Mouse (Mus musculus) neural tube, embryonic 13.5 days (tissue): ENCODE data around the gene Babam2. TPM values are rescaled to one million over a fixed set of nuclear protein-coding genes. Genes with fewer than 3 reads are reported as not detected.

Experiments
- ATAC-seq: fragments of 200-750 bp; cut with Nextera tagmentation; 2 replicates; pipeline ENCODE4 v1.8.0; 2017; ENCODE audit warnings: low read depth, mild to moderate bottlenecking, moderate TSS enrichment, moderate library complexity
- H3K27ac ChIP-seq: fragments of 300-500 bp; sonication (generic); replicated peaks from 2 replicates; pipeline ENCODE4 v1.5.1; 2015; ENCODE audit warnings: moderate library complexity, mild to moderate bottlenecking, inconsistent platforms
- H3K27me3 ChIP-seq: fragments of 300-500 bp; sonication (generic); 2 replicates; pipeline ENCODE4 v1.6.1; 2015; ENCODE audit warnings: mild to moderate bottlenecking, inconsistent platforms
- H3K36me3 ChIP-seq: fragments of 300-500 bp; sonication (generic); 2 replicates; pipeline ENCODE4 v1.6.1; 2015; ENCODE audit warnings: mild to moderate bottlenecking, inconsistent platforms
- H3K4me1 ChIP-seq: fragments of 300-500 bp; sonication (generic); replicated peaks from 2 replicates; pipeline ENCODE4 v1.6.1; 2015; ENCODE audit warnings: inconsistent platforms
- H3K4me2 ChIP-seq: fragments of 300-500 bp; sonication (generic); 2 replicates; pipeline ENCODE4 v1.6.1; 2015; ENCODE audit warnings: inconsistent platforms, mild to moderate bottlenecking, moderate library complexity
- H3K4me3 ChIP-seq: fragments of 300-500 bp; sonication (generic); 2 replicates; pipeline ENCODE4 v1.5.1; 2015; ENCODE audit warnings: mild to moderate bottlenecking, inconsistent platforms
- H3K9ac ChIP-seq: fragments of 300-500 bp; sonication (generic); 2 replicates; pipeline ENCODE4 v1.6.1; 2015; ENCODE audit warnings: moderate library complexity, mild to moderate bottlenecking, inconsistent platforms
- H3K9me3 ChIP-seq: fragments of 300-500 bp; sonication (generic); 2 replicates; pipeline ENCODE4 v1.6.1; 2016; ENCODE audit warnings: inconsistent platforms
- WGBS: fragments of 180-500 bp; shearing (Covaris S2); methylation state at CpG from one replicate; pipeline ENCODE4 v1.1.7; 2015; 5-methylcytosine and 5-hydroxymethylcytosine counted together
- microRNA-seq: library from miRNA; unstranded; fragments of <30 nt; microRNA quantifications from one replicate; pipeline ENCODE4, GENCODE M21; 2016
- polyA plus RNA-seq: library from polyadenylated mRNA; unstranded; fragments of >200 nt; fragmentation: Nextera tagmentation; extraction: Ambion mirVana; gene quantifications from 2 replicates; pipeline ENCODE4 v1.2.1, GENCODE M21; 2015

Gene Babam2
- polyA plus RNA-seq, 1 experiment from 2014 or later: 54.4 TPM

DNA sequence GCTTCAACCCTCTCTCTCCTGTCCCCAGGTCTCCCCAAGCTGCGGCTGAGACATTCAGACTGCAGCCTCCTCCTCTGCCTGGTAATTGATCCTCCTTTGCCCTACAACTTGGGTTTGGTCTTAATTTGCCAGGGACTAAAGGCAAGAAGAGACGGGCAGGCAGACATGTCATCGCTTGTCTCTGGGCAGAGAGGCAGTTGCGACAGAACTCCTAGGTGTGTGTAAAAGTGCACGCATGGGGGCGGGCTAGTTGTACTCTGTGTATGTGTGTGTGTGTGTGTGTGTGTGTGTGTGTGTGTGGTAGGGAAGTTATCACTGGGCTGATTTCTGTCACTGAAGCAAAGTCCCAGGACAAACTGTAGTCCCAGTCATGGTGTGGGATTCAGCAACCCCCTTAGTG is 424.5 kb downstream of the Babam2 start:
- Histone ChIP-seq H3K9me3 (no peaks in the 10 kb centered on the region), H3K27me3 (no peaks in the 10 kb centered on the region), H3K27ac (no peak overlapping the region), H3K36me3 (no peaks in the 10 kb centered on the region), H3K4me2 (no peak overlapping the region), H3K4me3 (no peak overlapping the region), H3K9ac (no peak overlapping the region), H3K4me1 (no peaks in the 10 kb centered on the region; the same call in 1 of the 2 replicates)
- ATAC-seq: no peak
- 92% methylated on average over 6 of the region's 6 CpGs for WGBS

DNA sequence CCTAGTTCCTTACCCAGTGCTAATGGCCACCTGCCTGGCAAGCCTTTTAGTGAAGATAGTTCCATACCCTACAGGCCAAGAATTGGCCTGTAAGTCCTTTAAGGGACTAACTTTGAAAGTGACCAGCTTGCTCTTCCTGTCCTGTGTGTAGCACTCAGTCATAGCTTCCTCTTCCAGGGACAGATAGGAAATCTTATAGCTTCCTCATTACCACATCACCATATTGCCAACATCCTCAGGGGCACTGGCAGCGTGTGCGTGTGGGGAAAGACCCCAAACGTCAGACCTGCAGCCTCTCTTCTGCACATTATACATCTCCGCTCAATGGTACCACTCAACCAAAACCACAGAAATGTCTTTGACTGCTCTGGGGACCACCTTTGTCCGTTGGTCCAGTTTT is 424.9 kb downstream of the Babam2 start:
- no peaks in the 10 kb centered on the region for H3K36me3 ChIP-seq
- H3K4me3 ChIP-seq: no peak overlapping the region
- H3K27ac ChIP-seq: no peak overlapping the region
- no peak overlapping the region for H3K9ac ChIP-seq
- H3K27me3 ChIP-seq: no peaks in the 10 kb centered on the region
- no peaks in the 10 kb centered on the region; the same call in 1 of the 2 replicates for H3K4me1 ChIP-seq
- ATAC-seq: no peak
- no peak overlapping the region for H3K4me2 ChIP-seq
- H3K9me3 ChIP-seq: no peaks in the 10 kb centered on the region
- 88% methylated on average over 5 of the region's 5 CpGs for WGBS

DNA sequence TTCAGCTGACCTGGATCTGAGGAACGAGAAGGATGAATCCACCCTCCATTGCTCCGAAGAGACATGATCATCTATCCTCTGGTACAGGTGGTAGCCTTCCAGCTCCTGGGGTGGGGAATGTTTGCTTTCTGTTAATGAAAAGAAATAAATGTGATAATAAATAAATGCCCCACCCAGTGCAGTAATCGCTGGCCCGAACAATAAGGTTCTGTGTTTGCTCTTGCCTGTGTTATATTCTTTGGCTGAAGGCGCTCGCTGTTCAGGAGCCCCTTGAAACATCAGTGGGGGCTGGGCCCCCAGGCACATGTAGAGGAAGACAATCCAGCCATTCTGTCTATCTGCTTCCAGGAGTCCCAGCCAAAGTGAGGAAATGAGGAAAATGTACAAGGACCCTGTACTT is 427.5 kb downstream of the Babam2 start:
- Histone ChIP-seq H3K27me3 (0 out of 2 replicates have a peak, but pooled peaks cover 4% of the 10 kb centered on the region), H3K27ac (no peak overlapping the region), H3K9ac (no peak overlapping the region), H3K36me3 (no peaks in the 10 kb centered on the region), H3K4me3 (no peak overlapping the region), H3K4me2 (no peak overlapping the region), H3K9me3 (no peaks in the 10 kb centered on the region), H3K4me1 (no peaks in the 10 kb centered on the region; the same call in 1 of the 2 replicates)
- 78% methylated on average over 6 of the region's 6 CpGs for WGBS
- no peak for ATAC-seq

DNA sequence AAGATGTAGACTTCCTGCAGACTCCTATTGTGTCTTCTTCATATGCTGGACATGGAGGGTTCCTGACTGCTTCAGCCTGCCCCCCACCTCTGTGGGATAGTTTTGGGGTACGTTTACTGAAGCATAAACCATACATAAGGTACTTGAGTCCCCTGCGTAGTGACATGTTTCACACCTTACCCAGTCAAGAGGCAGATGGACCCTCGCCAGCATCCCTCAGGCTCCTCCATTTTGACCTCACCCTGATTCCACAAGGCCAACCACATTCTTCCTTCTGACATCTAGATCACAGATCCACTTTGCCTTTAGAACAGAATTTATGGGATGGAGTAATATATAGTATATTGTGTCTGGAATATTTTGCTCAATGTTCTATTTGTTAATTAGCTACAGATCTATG is 429.7 kb downstream of the Babam2 start:
- ATAC-seq: no peak

DNA sequence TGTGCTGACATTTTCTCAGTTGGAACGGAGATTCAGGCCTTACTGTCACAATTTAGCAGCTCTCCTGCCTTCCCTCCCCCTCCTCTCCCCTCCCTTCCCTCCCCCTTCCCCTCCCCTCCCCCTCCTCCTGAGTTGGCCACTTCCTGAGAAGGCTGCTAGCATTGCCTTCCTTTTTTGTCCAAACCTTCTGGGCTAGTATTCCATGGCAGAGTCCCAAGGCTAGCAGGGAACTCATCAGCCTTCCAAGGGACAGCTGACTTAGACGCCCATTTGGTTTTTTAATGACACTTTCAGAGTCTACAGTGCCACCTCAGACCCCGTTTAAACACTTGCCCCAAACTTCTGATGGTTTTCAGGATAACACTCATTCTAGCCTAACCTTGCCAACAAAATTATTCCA is 430.4 kb downstream of the Babam2 start:
- Histone ChIP-seq H3K4me2 (no peak overlapping the region), H3K27ac (no peak overlapping the region), H3K27me3 (peaks cover 31% of the 10 kb centered on the region), H3K36me3 (no peaks in the 10 kb centered on the region), H3K4me1 (0 out of 2 replicates have a peak, but pooled peaks cover 8% of the 10 kb centered on the region), H3K9ac (no peak overlapping the region), H3K4me3 (no peak overlapping the region), H3K9me3 (no peaks in the 10 kb centered on the region)
- 59% methylated on average over 3 of the region's 3 CpGs for WGBS
- no peak for ATAC-seq

More for the DNA sequence above, 429.7 kb downstream of the Babam2 start:
- 66% methylated on average over 3 of the region's 3 CpGs for WGBS
- no peak overlapping the region for H3K9ac ChIP-seq
- peaks cover 24% of the 10 kb centered on the region for H3K27me3 ChIP-seq
- no peak overlapping the region for H3K4me3 ChIP-seq
- H3K4me2 ChIP-seq: no peak overlapping the region
- 0 out of 2 replicates have a peak, but pooled peaks cover 1% of the 10 kb centered on the region for H3K4me1 ChIP-seq
- H3K9me3 ChIP-seq: no peaks in the 10 kb centered on the region
- no peak overlapping the region for H3K27ac ChIP-seq
- no peaks in the 10 kb centered on the region for H3K36me3 ChIP-seq

DNA sequence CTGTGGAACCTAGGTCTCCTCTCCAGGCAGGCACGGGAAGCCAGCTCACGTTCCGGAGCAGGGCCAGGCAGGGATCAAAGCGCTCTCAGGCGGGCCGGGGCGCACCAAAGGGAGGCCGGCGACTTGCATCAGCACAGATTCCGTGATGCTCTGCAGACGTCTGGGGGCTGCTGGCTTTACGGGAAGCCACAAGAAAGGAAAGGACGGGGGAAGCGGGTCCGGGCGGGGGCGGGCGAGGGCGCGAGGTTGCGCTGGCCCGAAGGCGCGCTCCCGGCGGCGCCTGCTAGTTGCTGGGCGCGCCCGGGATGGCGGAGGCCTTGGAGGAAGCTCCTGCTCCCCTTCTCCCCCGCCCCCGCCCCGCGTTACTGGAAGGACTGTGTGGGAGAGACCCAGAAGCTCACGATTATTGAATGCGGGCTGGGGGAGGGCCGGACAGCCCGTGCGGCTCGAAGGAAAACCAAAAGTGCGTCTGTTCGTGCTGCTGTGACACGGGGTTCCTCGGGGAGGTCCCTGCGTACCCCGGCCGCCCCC is 435.6 kb downstream of the Babam2 start:
- Histone ChIP-seq H3K4me2 (peak overlapping the region; percentile 90), H3K4me1 (peaks cover 40% of the 10 kb centered on the region), H3K4me3 (peak overlapping the region; percentile 54), H3K9ac (peak overlapping the region; percentile 75), H3K27me3 (peaks cover 78% of the 10 kb centered on the region), H3K27ac (peak overlapping the region; percentile 49), H3K9me3 (no peaks in the 10 kb centered on the region), H3K36me3 (no peaks in the 10 kb centered on the region)
- 0 out of 2 replicates have a peak, but pooled peaks have one; percentile 20 for ATAC-seq
- under 1% methylated on average over 40 of the region's 48 CpGs for WGBS

DNA sequence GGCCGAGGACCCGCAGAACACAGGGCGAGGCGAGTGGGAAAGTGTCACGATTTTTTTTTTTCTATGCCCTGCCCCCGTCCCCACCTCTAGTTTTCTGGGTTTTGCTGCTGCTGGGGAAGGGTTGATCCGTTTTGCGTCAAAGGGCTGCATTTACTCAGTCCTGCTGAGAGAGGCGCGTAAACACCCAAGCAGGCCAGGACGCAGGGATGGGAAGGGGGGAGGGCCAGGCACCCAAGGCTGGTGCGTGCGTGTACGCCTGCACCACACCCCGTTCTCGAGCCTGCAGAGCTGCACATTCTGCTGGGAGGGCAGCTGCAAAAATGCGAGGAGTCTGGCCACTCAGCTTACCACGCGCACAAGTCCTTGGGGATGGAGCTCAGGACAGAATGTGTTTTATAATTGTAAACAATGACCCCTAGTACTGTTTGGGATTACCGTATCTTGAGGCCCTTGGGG is 436.1 kb downstream of the Babam2 start:
- peak overlapping the region; percentile 75 for H3K9ac ChIP-seq
- peak overlapping the region; percentile 90 for H3K4me2 ChIP-seq
- ATAC-seq: 0 out of 2 replicates have a peak, but pooled peaks have one; percentile 32
- H3K4me3 ChIP-seq: peak overlapping the region; percentile 54
- peak overlapping the region; percentile 49; the same call in 1 of the 2 replicates for H3K27ac ChIP-seq
- under 1% methylated on average over 20 of the region's 20 CpGs for WGBS
- peaks cover 40% of the 10 kb centered on the region for H3K4me1 ChIP-seq
- H3K36me3 ChIP-seq: no peaks in the 10 kb centered on the region
- peaks cover 83% of the 10 kb centered on the region for H3K27me3 ChIP-seq
- no peaks in the 10 kb centered on the region for H3K9me3 ChIP-seq

DNA sequence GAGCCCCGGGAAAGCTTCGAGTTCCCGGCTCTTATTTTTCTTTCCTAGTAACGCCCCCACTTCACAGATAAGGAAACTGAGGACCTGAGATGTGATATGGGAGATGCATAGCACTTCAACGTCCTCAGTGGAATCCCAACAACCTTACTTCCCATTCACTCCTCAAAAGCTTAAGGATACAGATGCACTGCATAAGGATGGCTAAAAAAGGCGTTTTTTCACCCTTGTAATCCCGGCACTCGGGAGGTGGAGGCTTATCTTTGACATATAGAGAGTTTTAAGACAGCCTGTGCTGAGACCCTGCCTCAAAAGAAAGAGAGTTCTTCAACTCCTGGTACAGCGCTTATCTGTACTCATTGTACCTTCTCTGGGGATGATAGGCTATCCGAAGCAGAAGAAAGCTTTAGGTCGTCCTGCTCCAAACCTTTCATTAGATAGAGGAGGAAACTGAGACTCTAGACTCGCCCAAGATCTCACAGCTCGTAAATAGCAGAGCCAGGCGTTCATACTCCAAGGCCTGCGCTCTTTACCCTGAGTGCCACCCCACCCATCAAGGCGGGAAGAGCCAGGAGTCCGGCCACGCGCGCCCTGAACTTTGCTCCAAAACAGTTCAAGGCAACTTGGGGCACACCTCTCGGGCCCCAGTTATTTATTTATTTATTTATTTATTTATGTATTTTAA is 436.7 kb downstream of the Babam2 start:
- H3K27ac ChIP-seq: no peak overlapping the region
- peaks cover 40% of the 10 kb centered on the region for H3K4me1 ChIP-seq
- WGBS: 3% methylated on average over 21 of the region's 21 CpGs
- H3K9ac ChIP-seq: peak overlapping the region; percentile 76
- H3K4me2 ChIP-seq: peak overlapping the region; percentile 90
- peaks cover 87% of the 10 kb centered on the region for H3K27me3 ChIP-seq
- no peaks in the 10 kb centered on the region for H3K9me3 ChIP-seq
- H3K36me3 ChIP-seq: no peaks in the 10 kb centered on the region
- no peak for ATAC-seq
- H3K4me3 ChIP-seq: peak overlapping the region; percentile 57

Small RNA genes within 50 kb of the gene (microRNA-seq; reads per million reads assigned to microRNA genes)
- gene Mir3473e: not detected

Other genes starting within 250 kb of the Babam2 start
- gene Zfp512, start 245.3 kb upstream of the Babam2 start, polyA plus RNA-seq: 103 and 109 TPM in 2 replicates
- not detected in 2 replicates for gene 4930548H24Rik, start 211.9 kb upstream of the Babam2 start, polyA plus RNA-seq
- 68.5 and 76.7 TPM in 2 replicates for gene Gpn1, start 202.9 kb upstream of the Babam2 start, polyA plus RNA-seq
- gene Slc4a1ap, start 170.7 kb upstream of the Babam2 start, polyA plus RNA-seq: 32.0 and 39.7 TPM in 2 replicates
- 27.0 and 27.5 TPM in 2 replicates for gene Supt7l, start 169.9 kb upstream of the Babam2 start, polyA plus RNA-seq
- gene Mrpl33, start 100.7 kb upstream of the Babam2 start, polyA plus RNA-seq: 201 and 240 TPM in 2 replicates
- 3.5 and 3.8 TPM in 2 replicates for gene Rbks, start 57 bp upstream of the Babam2 start, polyA plus RNA-seq